Mouse (Mus musculus): Measurements from ENCODE around the gene Luc7l2.

DNA sequence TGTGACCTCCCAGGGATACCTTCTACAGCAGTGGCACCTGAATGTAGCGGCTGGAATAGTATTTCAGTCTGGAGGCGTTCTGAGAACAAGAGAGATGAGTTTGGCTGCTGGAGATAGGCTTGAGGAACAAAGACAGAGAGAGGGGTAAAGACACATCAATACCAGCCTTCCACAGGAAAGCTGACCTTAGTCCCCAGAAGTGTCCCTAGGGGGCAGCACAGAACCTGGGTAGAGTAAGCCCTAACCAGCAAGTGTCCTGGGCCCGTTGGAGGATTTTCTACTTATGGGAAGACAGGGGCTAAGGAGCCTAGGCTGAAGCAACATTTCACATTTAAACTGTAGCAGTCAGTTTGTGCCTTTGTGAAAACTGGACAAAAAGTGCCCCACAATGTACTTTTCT is 98.4 kb downstream of the Luc7l2 start:
- TF ChIP-seq GATA1 (IDR thresholded peaks at IDR 0.05; ENCODE audit: borderline replicate concordance, low read length) (no peak), FLI1 (IDR thresholded peaks at IDR 0.05; ENCODE audit: low read length) (no peak)

Data from megakaryocyte, embryonic 14.5 days (primary cell).